Mouse (Mus musculus): ENCODE measurements around the gene 4930502E18Rik. TPM values are rescaled to one million over a fixed set of nuclear protein-coding genes. Genes with fewer than 3 reads are reported as not detected.
A peak's percentile ranks its signal among the peaks of the same experiment; 100 is the strongest.
"Not testable (repeated sequence)": the region's sequence is repeated elsewhere in the genome, so short reads cannot be mapped to it uniquely, and the experiment has no call there.

Gene 4930502E18Rik
- 0.39 and 0.49 TPM in 2 replicates for polyA plus RNA-seq (2012; rRNA removed)

- WGBS: 74% methylated on average over 11 of the region's 11 CpGs
- Histone ChIP-seq H3K4me3 (replicated peaks; ENCODE audit: insufficient read depth, low read depth, low read length) (no peak within 1 kb of the TSS), H3K27ac (ENCODE audit: insufficient read depth, low read length) (no peak within 1 kb of the TSS), H3K27me3 (ENCODE audit: control insufficient read depth, insufficient read depth, low read length) (no peaks in the 10 kb centered on the region), H3K4me1 (ENCODE audit: control insufficient read depth, insufficient read depth, low read length) (no peaks in the 10 kb centered on the region)
- no peak for DNase-seq
- no peak for TF ChIP-seq POLR2A (IDR thresholded peaks at IDR 0.05; ENCODE audit: borderline replicate concordance, insufficient read depth, low read length)
- no peak for TF ChIP-seq CTCF (IDR thresholded peaks at IDR 0.05; ENCODE audit: borderline replicate concordance, insufficient read depth, low read depth, low read length)
These were observed at the start of gene 4930502E18Rik for GRCm38 (mm10) chrX:53724596-53724995. Gene 4930502E18Rik (plus strand): TSS chrX:53724826.

GRCm38 (mm10) chrX:53676943-53677342 lies 47.7 kb upstream of the 4930502E18Rik start:
- not testable (repeated sequence) for H3K4me3 ChIP-seq (replicated peaks; ENCODE audit: insufficient read depth, low read depth, low read length); H3K4me1 ChIP-seq (ENCODE audit: control insufficient read depth, insufficient read depth, low read length); H3K27ac ChIP-seq (ENCODE audit: insufficient read depth, low read length); H3K27me3 ChIP-seq (ENCODE audit: control insufficient read depth, insufficient read depth, low read length)
- DNase-seq: peak; percentile 53 to 75
- WGBS: 22% methylated on average over 2 of the region's 2 CpGs
- 0 out of 2 replicates have a peak, but pooled peaks have one; percentile 12 for TF ChIP-seq CTCF (IDR thresholded peaks at IDR 0.05; ENCODE audit: borderline replicate concordance, insufficient read depth, low read depth, low read length)

DNA sequence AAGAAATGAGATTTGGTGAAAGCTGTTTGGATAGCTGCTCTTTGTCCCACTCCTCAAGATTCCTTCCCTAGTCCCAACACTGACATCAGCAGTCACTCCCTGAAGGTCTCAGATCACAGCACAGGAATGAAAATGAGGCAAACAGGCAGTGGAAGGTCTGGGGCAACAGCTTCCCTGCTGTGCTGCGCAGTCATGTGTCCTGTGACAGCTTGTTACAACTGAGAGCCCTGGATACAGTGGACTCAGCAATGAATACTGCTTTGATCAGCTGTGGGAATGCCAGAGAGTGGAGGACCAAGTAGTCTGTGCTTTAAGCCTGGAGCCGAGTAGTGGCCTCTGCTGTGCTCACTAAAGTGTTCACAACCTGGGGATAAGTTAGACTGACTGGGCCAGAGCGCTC lies 42.0 kb upstream of the 4930502E18Rik start:
- H3K4me3 ChIP-seq (replicated peaks; ENCODE audit: insufficient read depth, low read depth, low read length); H3K27ac ChIP-seq (ENCODE audit: insufficient read depth, low read length); H3K4me1 ChIP-seq (ENCODE audit: control insufficient read depth, insufficient read depth, low read length); H3K27me3 ChIP-seq (ENCODE audit: control insufficient read depth, insufficient read depth, low read length); DNase-seq: not testable (repeated sequence)
- WGBS: 37% methylated on average over 2 of the region's 3 CpGs

DNA sequence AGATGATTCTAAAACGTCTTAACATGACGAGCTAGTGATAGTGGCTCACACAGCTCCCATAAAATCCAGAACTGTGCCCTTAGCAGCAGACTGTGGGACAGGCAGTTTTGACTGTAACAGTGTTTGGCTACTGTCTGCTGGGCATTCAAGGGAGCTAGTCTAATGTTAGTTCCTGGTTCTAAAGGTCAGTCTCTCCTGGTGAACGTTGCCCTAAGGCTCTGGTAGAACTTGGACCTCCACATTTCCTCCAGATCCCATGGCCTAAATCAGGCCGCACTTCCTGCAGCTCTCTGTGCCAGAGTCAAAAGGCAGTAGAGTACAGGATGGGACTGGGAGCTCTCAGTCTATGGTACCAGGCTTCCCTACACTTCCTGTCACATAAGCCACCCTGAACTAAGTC lies 40.0 kb upstream of the 4930502E18Rik start:
- H3K4me3 ChIP-seq (replicated peaks; ENCODE audit: insufficient read depth, low read depth, low read length); H3K27ac ChIP-seq (ENCODE audit: insufficient read depth, low read length); DNase-seq; H3K4me1 ChIP-seq (ENCODE audit: control insufficient read depth, insufficient read depth, low read length); H3K27me3 ChIP-seq (ENCODE audit: control insufficient read depth, insufficient read depth, low read length): not testable (repeated sequence)
- WGBS: 91% methylated on average over 2 of the region's 4 CpGs

GRCm38 (mm10) chrX:53692065-53692464 lies 32.6 kb upstream of the 4930502E18Rik start:
- H3K27ac ChIP-seq (ENCODE audit: insufficient read depth, low read length): no peak overlapping the region
- WGBS: 69% methylated on average over 2 of the region's 2 CpGs
- no peak for DNase-seq
- TF ChIP-seq CTCF (IDR thresholded peaks at IDR 0.05; ENCODE audit: borderline replicate concordance, insufficient read depth, low read depth, low read length): no peak
- TF ChIP-seq POLR2A (IDR thresholded peaks at IDR 0.05; ENCODE audit: borderline replicate concordance, insufficient read depth, low read length): no peak
- H3K4me3 ChIP-seq (replicated peaks; ENCODE audit: insufficient read depth, low read depth, low read length): no peak overlapping the region
- no peaks in the 10 kb centered on the region for H3K27me3 ChIP-seq (ENCODE audit: control insufficient read depth, insufficient read depth, low read length)
- H3K4me1 ChIP-seq (ENCODE audit: control insufficient read depth, insufficient read depth, low read length): no peaks in the 10 kb centered on the region

DNA sequence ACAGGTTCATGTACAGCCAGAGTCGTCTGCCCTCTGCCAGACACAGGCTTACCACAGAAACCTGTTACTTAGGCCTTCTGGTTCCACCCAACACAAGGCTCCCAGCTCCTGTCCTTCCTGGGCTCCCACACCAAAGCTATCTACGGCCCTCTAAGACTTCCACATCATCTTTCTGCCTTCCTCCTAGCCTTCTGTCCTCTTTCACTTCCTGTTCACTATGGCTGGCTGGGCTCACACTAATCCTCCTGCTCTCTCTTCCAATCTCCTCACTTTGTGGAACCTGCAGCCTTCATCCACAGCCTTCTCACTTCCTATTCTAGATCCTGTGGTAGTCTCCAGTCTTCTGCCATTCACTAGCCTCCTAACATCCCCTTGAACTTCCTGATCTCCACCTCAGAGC lies 31.5 kb upstream of the 4930502E18Rik start:
- no peaks in the 10 kb centered on the region for H3K4me1 ChIP-seq (ENCODE audit: control insufficient read depth, insufficient read depth, low read length)
- no peak for DNase-seq
- no peak for TF ChIP-seq CTCF (IDR thresholded peaks at IDR 0.05; ENCODE audit: borderline replicate concordance, insufficient read depth, low read depth, low read length)
- no peak for TF ChIP-seq POLR2A (IDR thresholded peaks at IDR 0.05; ENCODE audit: borderline replicate concordance, insufficient read depth, low read length)
- no peak overlapping the region for H3K27ac ChIP-seq (ENCODE audit: insufficient read depth, low read length)
- no peak overlapping the region for H3K4me3 ChIP-seq (replicated peaks; ENCODE audit: insufficient read depth, low read depth, low read length)
- no peaks in the 10 kb centered on the region for H3K27me3 ChIP-seq (ENCODE audit: control insufficient read depth, insufficient read depth, low read length)
- 72% methylated on average over 2 of the region's 2 CpGs for WGBS

DNA sequence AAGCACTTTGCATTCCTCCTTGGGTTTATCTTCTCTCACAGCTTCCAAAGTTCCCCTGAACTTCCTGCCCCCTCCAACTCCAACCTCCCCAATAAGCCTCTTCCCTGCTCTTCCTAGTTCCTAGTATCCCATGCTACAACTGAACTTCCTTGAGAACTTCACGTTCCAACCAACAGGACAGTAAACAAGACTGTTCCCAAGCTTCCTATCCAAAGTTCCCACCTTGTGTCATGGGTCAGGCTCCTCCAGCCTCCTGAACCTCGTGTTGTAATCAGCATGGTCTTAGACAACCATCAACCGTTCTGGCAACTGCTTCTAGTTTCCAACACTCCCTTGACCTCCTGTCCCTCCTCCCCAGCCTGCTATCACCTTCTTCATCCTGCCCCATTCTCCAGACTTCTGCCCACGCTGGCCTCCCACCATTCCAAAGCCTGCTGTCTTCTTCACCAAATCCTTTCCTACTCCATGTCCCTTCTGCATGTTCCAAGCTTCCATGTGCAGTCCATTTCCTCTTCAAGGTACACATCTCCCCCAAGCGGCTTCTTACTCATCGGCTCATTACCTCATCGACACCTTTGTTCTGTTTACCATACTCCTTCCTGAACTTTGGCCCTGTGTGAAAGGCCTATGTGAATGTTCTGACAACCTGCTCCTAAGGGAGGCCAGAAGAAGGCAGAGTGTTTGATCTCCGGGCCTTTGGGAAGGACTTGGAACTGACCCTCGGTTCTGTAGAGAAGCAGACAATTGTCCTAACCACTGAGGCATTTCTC lies 30.4 kb upstream of the 4930502E18Rik start:
- WGBS: 84% methylated on average over 9 of the region's 9 CpGs
- no peaks in the 10 kb centered on the region for H3K27me3 ChIP-seq (ENCODE audit: control insufficient read depth, insufficient read depth, low read length)

DNA sequence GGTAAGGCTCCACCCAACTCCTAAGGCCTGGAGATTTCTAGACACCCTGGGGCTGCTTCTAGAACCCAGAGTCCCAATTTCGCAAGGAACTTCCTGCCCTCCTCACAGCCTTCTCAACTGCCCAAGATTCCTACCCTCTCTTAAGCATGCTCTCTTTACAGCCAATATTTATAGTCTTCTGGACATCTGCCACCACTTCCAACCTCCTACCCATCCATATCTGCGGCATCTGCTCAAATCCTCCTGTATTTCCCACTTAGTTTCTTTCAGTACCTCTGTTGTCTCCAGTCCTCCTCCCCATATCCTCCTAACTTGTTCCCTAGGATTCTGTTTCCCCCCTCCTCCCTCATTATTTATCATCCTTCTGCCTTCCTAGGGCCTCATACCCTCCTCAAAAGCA lies 25.4 kb upstream of the 4930502E18Rik start:
- Histone ChIP-seq H3K27me3 (ENCODE audit: control insufficient read depth, insufficient read depth, low read length) (no peaks in the 10 kb centered on the region), H3K4me3 (replicated peaks; ENCODE audit: insufficient read depth, low read depth, low read length) (no peak overlapping the region), H3K27ac (ENCODE audit: insufficient read depth, low read length) (no peak overlapping the region), H3K4me1 (ENCODE audit: control insufficient read depth, insufficient read depth, low read length) (no peaks in the 10 kb centered on the region)
- TF ChIP-seq CTCF (IDR thresholded peaks at IDR 0.05; ENCODE audit: borderline replicate concordance, insufficient read depth, low read depth, low read length): no peak
- no peak for TF ChIP-seq POLR2A (IDR thresholded peaks at IDR 0.05; ENCODE audit: borderline replicate concordance, insufficient read depth, low read length)
- 84% methylated on average over 2 of the region's 2 CpGs for WGBS
- no peak for DNase-seq

More for the DNA sequence above, 30.4 kb upstream of the 4930502E18Rik start:
- no peak for TF ChIP-seq CTCF (IDR thresholded peaks at IDR 0.05; ENCODE audit: borderline replicate concordance, insufficient read depth, low read depth, low read length)
- no peak for TF ChIP-seq POLR2A (IDR thresholded peaks at IDR 0.05; ENCODE audit: borderline replicate concordance, insufficient read depth, low read length)
- H3K4me1 ChIP-seq (ENCODE audit: control insufficient read depth, insufficient read depth, low read length): no peaks in the 10 kb centered on the region
- no peak for DNase-seq
- H3K27ac ChIP-seq (ENCODE audit: insufficient read depth, low read length): no peak overlapping the region
- H3K4me3 ChIP-seq (replicated peaks; ENCODE audit: insufficient read depth, low read depth, low read length): no peak overlapping the region
